Mouse (Mus musculus) bone marrow, adult 2 months (tissue): ENCODE measurements around the gene Methig1.

Experiments used
- CTCF ChIP-seq: fragments of 200-500 bp; IDR thresholded peaks from 2 replicates; pipeline ENCODE4 v1.5.1; 2011; ENCODE audit warnings: low read length, control low read depth; ENCODE audit not compliant: control insufficient read depth, insufficient read depth
- POLR2A ChIP-seq: fragments of 200-500 bp; IDR thresholded peaks from 2 replicates; pipeline ENCODE4 v1.6.1; 2011; ENCODE audit warnings: low read depth, mild to moderate bottlenecking, control low read depth, low read length, borderline replicate concordance; ENCODE audit not compliant: control insufficient read depth

DNA sequence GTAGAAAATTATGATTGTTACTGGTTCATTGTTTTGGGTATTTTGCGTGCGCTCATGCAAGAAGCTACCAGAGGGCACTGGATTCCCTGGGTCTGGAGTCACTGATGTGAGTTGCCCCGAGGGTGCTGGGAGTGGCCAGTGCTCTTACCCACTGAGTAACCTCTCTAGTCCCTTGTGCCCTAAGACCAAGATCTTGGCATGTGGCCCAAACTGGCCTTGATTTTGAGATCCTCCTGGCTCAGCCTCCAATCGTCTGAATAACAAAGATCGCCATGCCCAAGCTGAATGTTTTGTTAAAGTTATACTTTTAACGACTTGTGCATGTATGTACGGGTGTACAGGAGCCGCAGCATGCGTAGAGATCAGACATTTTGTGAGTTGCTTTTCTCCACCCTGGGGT lies 32.8 kb downstream of the Methig1 start:
- TF ChIP-seq POLR2A: no peak
- no peak for TF ChIP-seq CTCF
